Comparison of ENCODE assay signal across 17 mouse cellular contexts in the genomic region with DNA sequence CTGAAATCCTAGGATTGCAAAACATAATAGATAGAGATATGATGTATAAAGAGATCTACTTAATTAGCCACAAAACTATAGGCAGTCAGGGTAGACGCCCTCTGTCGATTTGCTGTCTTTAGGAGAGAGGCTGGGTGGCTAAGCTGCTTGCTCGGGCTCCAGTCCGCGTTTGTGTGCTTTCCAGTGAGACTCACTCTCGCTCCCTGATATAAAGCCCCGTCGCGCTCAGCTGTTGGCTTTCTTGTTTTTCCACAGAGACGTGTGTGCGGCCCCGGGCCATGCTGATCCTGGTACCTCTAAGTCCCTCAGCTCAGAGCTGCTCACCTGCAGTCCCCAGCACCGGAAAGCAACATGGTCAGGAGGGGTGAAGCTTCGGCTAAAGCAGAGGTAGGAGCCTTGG.
A peak's percentile ranks its signal among the peaks of the same experiment; 100 is the strongest.
DNase-seq lines count a peak whose midpoint lies in the region; ATAC-seq and TF ChIP-seq lines count a peak whose summit lies in the region.
"Had no signal": no experiment of that assay in that cellular context is flagged by ENCODE, and none has a peak within 500 bp of the region (broad histone marks: within the 10 kb centered on the region; RNA-seq: fewer than 3 reads in every experiment).

No protein-coding gene starts in this region.

- H3K9ac ChIP-seq in heart, embryonic 16.5 days (ENCODE audit: low read length) = peak overlapping the region; percentile 59; the same call in 1 of the 2 replicates
- H3K9ac ChIP-seq in neural tube, embryonic 13.5 days = 0 out of 2 replicates have a peak overlapping the region, but pooled peaks have one; percentile 5
- no peak overlapping the region for H3K9ac ChIP-seq in forebrain, postnatal 0 days
- no peak overlapping the region for H3K9ac ChIP-seq in stomach, embryonic 16.5 days (ENCODE audit: low read length)
- H3K9ac ChIP-seq: liver, embryonic 15.5 days had no signal

- 71% methylated on average over 14 of the region's 14 CpGs for WGBS in heart, embryonic 16.5 days
- WGBS in neural tube, embryonic 13.5 days = 60% methylated on average over 14 of the region's 14 CpGs
- 35% methylated on average over 14 of the region's 14 CpGs for WGBS in forebrain, postnatal 0 days
- WGBS in stomach, embryonic 16.5 days = 65% methylated on average over 14 of the region's 14 CpGs

- no peak for ATAC-seq in heart, embryonic 16.5 days (replicated peaks; ENCODE audit: extremely low read depth, insufficient read depth, low FRiP score)
- ATAC-seq in neural tube, embryonic 13.5 days (ENCODE audit: low read depth) = 0 out of 2 replicates have a peak, but pooled peaks have one; percentile 30
- ATAC-seq in forebrain, postnatal 0 days = peak; percentile 12; the same call in 1 of the 2 replicates
- no peak for ATAC-seq in stomach, embryonic 16.5 days (ENCODE audit: insufficient read depth, low FRiP score)
- ATAC-seq: activated CD4-positive, CD25-positive, alpha-beta regulatory T cell, adult 4 months; inflammation-experienced regulatory T-cells, adult 6 months had no signal

- no peaks in the 10 kb centered on the region for H3K9me3 ChIP-seq in heart, embryonic 16.5 days (replicated peaks; ENCODE audit: control insufficient read depth, low read length)
- H3K9me3 ChIP-seq in neural tube, embryonic 13.5 days = no peaks in the 10 kb centered on the region
- H3K9me3 ChIP-seq in forebrain, postnatal 0 days (ENCODE audit: low read length) = no peaks in the 10 kb centered on the region
- H3K9me3 ChIP-seq in stomach, embryonic 16.5 days (replicated peaks; ENCODE audit: control insufficient read depth, low read length) = no peaks in the 10 kb centered on the region
- H3K9me3 ChIP-seq: liver, embryonic 15.5 days had no signal

- intact Hi-C loops in heart, postnatal 14 days (cut with DNase I) = no loop called here

- H3K27me3 ChIP-seq in heart, embryonic 16.5 days (ENCODE audit: control insufficient read depth, insufficient read depth, low read length) = no peaks in the 10 kb centered on the region
- no peaks in the 10 kb centered on the region for H3K27me3 ChIP-seq in neural tube, embryonic 13.5 days
- H3K27me3 ChIP-seq in forebrain, postnatal 0 days (ENCODE audit: insufficient read depth, low read length) = no peaks in the 10 kb centered on the region
- no peaks in the 10 kb centered on the region for H3K27me3 ChIP-seq in stomach, embryonic 16.5 days (ENCODE audit: control insufficient read depth, insufficient read depth, low read length)
- H3K27me3 ChIP-seq: liver, embryonic 15.5 days had no signal

- H3K27ac ChIP-seq in heart, embryonic 16.5 days (ENCODE audit: low read length) = peak overlapping the region; percentile 70
- H3K27ac ChIP-seq in neural tube, embryonic 13.5 days (replicated peaks) = no peak overlapping the region
- H3K27ac ChIP-seq in forebrain, postnatal 0 days (ENCODE audit: low read depth, low read length) = no peak overlapping the region
- H3K27ac ChIP-seq in stomach, embryonic 16.5 days (ENCODE audit: low read length) = peak overlapping the region; percentile 43; the same call in 1 of the 2 replicates
- H3K27ac ChIP-seq: liver, embryonic 15.5 days had no signal

- no peak overlapping the region for H3K4me3 ChIP-seq in heart, embryonic 16.5 days (ENCODE audit: low read length)
- no peak overlapping the region for H3K4me3 ChIP-seq in neural tube, embryonic 13.5 days
- no peak overlapping the region for H3K4me3 ChIP-seq in forebrain, postnatal 0 days (ENCODE audit: low read depth, low read length)
- no peak overlapping the region for H3K4me3 ChIP-seq in stomach, embryonic 16.5 days (replicated peaks; ENCODE audit: low read length)
- H3K4me3 ChIP-seq: liver, embryonic 15.5 days had no signal

- no peak for TF ChIP-seq CTCF in forebrain, postnatal 0 days (IDR thresholded peaks at IDR 0.05; ENCODE audit: low read depth)

- peaks cover 39% of the 10 kb centered on the region for H3K4me1 ChIP-seq in heart, embryonic 16.5 days (ENCODE audit: control insufficient read depth, insufficient read depth, low read length)
- peaks cover 34% of the 10 kb centered on the region for H3K4me1 ChIP-seq in neural tube, embryonic 13.5 days (replicated peaks)
- H3K4me1 ChIP-seq in forebrain, postnatal 0 days (ENCODE audit: insufficient read depth) = peaks cover 9% of the 10 kb centered on the region; the same call in 1 of the 2 replicates
- H3K4me1 ChIP-seq in stomach, embryonic 16.5 days (ENCODE audit: control insufficient read depth, insufficient read depth, low read length) = peaks cover 19% of the 10 kb centered on the region
- H3K4me1 ChIP-seq: liver, embryonic 15.5 days had no signal

- DNase-seq in heart, postnatal 14 days = no peak
- DNase-seq in neural tube, embryonic 10.5 days (ENCODE audit: extremely low spot score, low spot score) = no peak
- DNase-seq in forebrain, postnatal 0 days = no peak
- DNase-seq in right cerebral cortex, postnatal 14 days = no peak
- no peak for DNase-seq in c-Kit-positive CD71-positive TER-119-positive erythroid progenitor cells, embryonic 14.5 days (ENCODE audit: low spot score)
- DNase-seq: adrenal gland, postnatal 36 days; gastrocnemius, postnatal 36 days; kidney, postnatal 36 days; layer of hippocampus, postnatal 36 days; lung, postnatal 4 days; thymus, postnatal 14 days had no signal

- 0 out of 2 replicates have a peak, but pooled peaks cover 6% of the 10 kb centered on the region for H3K36me3 ChIP-seq in heart, embryonic 16.5 days (ENCODE audit: control insufficient read depth, insufficient read depth)
- no peaks in the 10 kb centered on the region for H3K36me3 ChIP-seq in neural tube, embryonic 13.5 days
- no peaks in the 10 kb centered on the region for H3K36me3 ChIP-seq in forebrain, postnatal 0 days (ENCODE audit: insufficient read depth)
- H3K36me3 ChIP-seq in stomach, embryonic 16.5 days (ENCODE audit: control insufficient read depth, insufficient read depth, low read length) = no peaks in the 10 kb centered on the region
- H3K36me3 ChIP-seq: liver, embryonic 15.5 days had no signal

- no peak overlapping the region for H3K4me2 ChIP-seq in heart, embryonic 16.5 days (ENCODE audit: low read depth, low read length)
- no peak overlapping the region for H3K4me2 ChIP-seq in neural tube, embryonic 13.5 days
- no peak overlapping the region for H3K4me2 ChIP-seq in forebrain, postnatal 0 days (ENCODE audit: low read depth)
- no peak overlapping the region for H3K4me2 ChIP-seq in stomach, embryonic 16.5 days (ENCODE audit: low read depth, low read length)
- H3K4me2 ChIP-seq: liver, embryonic 15.5 days had no signal

Comparison
In these comparisons a context has a peak if more than half of its experiments do, and no peak if none do; other contexts are left out.
1. ATAC-seq: peak in neural tube, embryonic 13.5 days (single experiment) and forebrain, postnatal 0 days (single experiment); none in heart, embryonic 16.5 days (single experiment) and stomach, embryonic 16.5 days (single experiment).
2. H3K27ac ChIP-seq: peak in heart, embryonic 16.5 days (single experiment) and stomach, embryonic 16.5 days (single experiment); none in neural tube, embryonic 13.5 days (single experiment) and forebrain, postnatal 0 days (single experiment).
3. H3K9ac ChIP-seq: peak in heart, embryonic 16.5 days (single experiment) and neural tube, embryonic 13.5 days (single experiment); none in forebrain, postnatal 0 days (single experiment) and stomach, embryonic 16.5 days (single experiment).